Mouse (Mus musculus) liver, embryonic 11.5 days (tissue): ENCODE data around the gene Fam166a. TPM values are rescaled to one million over a fixed set of nuclear protein-coding genes. Genes with fewer than 3 reads are reported as not detected.

Source experiments
- ATAC-seq: fragments of 200-750 bp; cut with Nextera tagmentation; replicated peaks from 2 replicates; pipeline ENCODE4 v1.8.0; 2017; ENCODE audit warnings: moderate number of reproducible peaks, mild to moderate bottlenecking, moderate TSS enrichment, moderate library complexity; ENCODE audit not compliant: low FRiP score
- DNase-seq: peaks from one replicate; pipeline ENCODE4 v3.0.0-alpha.2; 2017; ENCODE audit warnings: low spot score
- H3K27ac ChIP-seq: fragments of 300-500 bp; sonication (generic); 2 replicates; pipeline ENCODE4 v1.5.1; 2014; ENCODE audit warnings: mild to moderate bottlenecking, low read depth, low read length, control low read depth
- H3K27me3 ChIP-seq: fragments of 300-500 bp; sonication (generic); replicated peaks from 2 replicates; pipeline ENCODE4 v1.6.1; 2014; ENCODE audit warnings: low read length, mixed read lengths; ENCODE audit not compliant: control insufficient read depth, insufficient read depth
- H3K36me3 ChIP-seq: fragments of 300-500 bp; sonication (generic); 2 replicates; pipeline ENCODE4 v1.6.1; 2014; ENCODE audit warnings: mild to moderate bottlenecking, low read length, moderate library complexity, mixed read lengths; ENCODE audit not compliant: control insufficient read depth, insufficient read depth
- H3K4me1 ChIP-seq: fragments of 300-500 bp; sonication (generic); replicated peaks from 2 replicates; pipeline ENCODE4 v1.6.1; 2014; ENCODE audit warnings: low read length, mixed read lengths; ENCODE audit not compliant: control insufficient read depth, insufficient read depth
- H3K4me2 ChIP-seq: fragments of 300-500 bp; sonication (generic); 2 replicates; pipeline ENCODE4 v1.6.1; 2014; ENCODE audit warnings: mild to moderate bottlenecking, control low read depth, moderate library complexity
- H3K4me3 ChIP-seq: fragments of 300-500 bp; sonication (generic); 2 replicates; pipeline ENCODE4 v1.5.1; 2014; ENCODE audit warnings: low read depth, low read length, control low read depth
- H3K9ac ChIP-seq: fragments of 300-500 bp; sonication (generic); 2 replicates; pipeline ENCODE4 v1.6.1; 2014; ENCODE audit warnings: low read depth, low read length, control low read depth
- H3K9me3 ChIP-seq: fragments of 300-500 bp; sonication (generic); 2 replicates; pipeline ENCODE4 v1.6.1; 2016; ENCODE audit warnings: low read length, inconsistent platforms, mixed read lengths; ENCODE audit not compliant: control insufficient read depth
- WGBS: fragments of 180-500 bp; shearing (Covaris S2); extraction: QIAGEN DNeasy Blood & Tissue Kit; methylation state at CpG from one replicate; pipeline ENCODE4 v1.1.7; 2014; 5-methylcytosine and 5-hydroxymethylcytosine counted together
- polyA plus RNA-seq: library from polyadenylated mRNA; unstranded; fragments of >200 nt; fragmentation: Nextera tagmentation; extraction: Ambion mirVana; gene quantifications from 2 replicates; pipeline ENCODE4 v1.2.1, GENCODE M21; 2014

Fam166a gene
- polyA plus RNA-seq, 1 experiment from 2014 or later = 0.45 TPM

DNA sequence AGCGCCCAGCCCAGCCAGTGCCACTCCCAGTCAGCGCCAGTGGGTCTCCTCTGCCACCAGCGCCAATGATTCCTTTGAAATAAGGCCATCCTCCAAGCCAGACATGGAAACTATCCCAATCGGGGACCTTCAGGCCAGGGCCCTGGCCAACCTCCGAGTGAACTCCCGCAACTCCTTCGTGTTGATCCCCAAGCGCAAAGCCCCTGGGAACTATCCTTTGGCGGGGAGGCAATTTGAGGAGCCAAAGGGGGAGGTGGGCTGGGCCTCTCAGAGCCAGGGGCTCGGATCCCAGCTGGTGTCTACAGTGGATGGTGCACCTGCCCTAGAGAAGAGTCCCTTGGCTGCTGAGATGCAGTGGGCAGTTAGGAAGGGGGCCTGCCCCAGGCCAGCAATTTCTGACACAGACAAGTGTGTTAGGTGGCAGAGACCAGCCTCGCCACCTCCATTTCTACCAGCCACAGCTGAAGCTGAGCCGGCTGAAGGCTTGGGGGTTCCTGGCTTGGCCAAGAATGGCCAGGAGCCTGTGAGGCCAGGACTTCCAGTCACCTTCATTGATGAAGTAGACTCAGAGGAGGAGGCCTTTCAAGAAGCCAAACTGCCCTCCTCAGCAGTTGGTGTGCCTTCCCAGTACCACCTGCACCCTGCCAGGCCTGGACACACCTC, 45.2 kb downstream of the Fam166a start:
- Histone ChIP-seq H3K4me2 (peak overlapping the region; percentile 69), H3K4me1 (peaks cover 32% of the 10 kb centered on the region), H3K9me3 (no peaks in the 10 kb centered on the region), H3K9ac (peak overlapping the region; percentile 63), H3K36me3 (no peaks in the 10 kb centered on the region), H3K27me3 (peaks cover 3% of the 10 kb centered on the region; the same call in 1 of the 2 replicates), H3K27ac (no peak overlapping the region), H3K4me3 (peak overlapping the region; percentile 75)
- WGBS = 30% methylated on average over 12 of the region's 12 CpGs
- no peak for ATAC-seq
- no peak for DNase-seq

DNA sequence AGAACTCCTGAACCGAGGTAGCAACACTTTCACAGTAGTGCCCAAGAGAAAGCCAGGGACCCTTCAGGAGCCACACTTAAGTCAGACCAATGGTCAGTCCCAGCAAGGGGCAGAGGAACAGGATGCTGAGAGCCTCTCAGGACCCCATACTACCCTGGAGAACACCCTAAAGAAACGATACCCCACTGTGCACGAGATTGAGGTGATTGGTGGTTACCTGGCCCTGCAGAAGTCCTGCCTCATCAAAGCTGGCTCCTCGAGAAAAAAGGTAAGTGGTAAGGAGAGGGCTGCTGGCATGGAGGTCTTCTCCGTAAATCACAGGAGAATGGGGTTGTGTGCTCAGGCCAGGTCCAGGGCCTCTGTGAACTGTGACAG, 45.7 kb downstream of the Fam166a start:
- Histone ChIP-seq H3K9me3 (no peaks in the 10 kb centered on the region), H3K27ac (no peak overlapping the region), H3K36me3 (no peaks in the 10 kb centered on the region), H3K4me1 (peaks cover 32% of the 10 kb centered on the region), H3K27me3 (peaks cover 3% of the 10 kb centered on the region; the same call in 1 of the 2 replicates), H3K4me3 (peak overlapping the region; percentile 75), H3K4me2 (peak overlapping the region; percentile 69), H3K9ac (peak overlapping the region; percentile 20)
- ATAC-seq (no peak), DNase-seq (no peak)
- WGBS = 66% methylated on average over 5 of the region's 5 CpGs

DNA sequence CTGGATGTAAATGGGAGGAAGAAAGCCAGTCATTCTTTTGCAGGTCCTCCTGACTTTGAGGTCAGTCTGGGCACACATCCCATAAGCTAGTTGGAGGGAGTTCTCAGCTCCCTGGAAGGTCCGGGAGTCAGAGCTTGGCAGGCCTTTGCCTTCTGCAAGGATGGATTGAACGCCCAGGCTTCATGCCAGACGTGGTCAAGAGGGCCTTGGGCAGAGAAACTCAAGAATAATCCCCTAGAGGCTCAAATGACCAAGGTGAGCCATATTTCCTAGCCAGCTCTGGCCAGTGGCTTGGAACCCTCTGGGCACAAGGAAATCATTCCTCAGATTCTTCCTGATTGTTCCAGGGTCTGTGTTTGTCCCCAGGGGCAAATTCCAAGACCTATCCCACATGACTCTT, 46.3 kb downstream of the Fam166a start:
- Histone ChIP-seq H3K27ac (no peak overlapping the region), H3K9me3 (no peaks in the 10 kb centered on the region), H3K36me3 (peaks cover 2% of the 10 kb centered on the region), H3K4me1 (peaks cover 32% of the 10 kb centered on the region), H3K9ac (0 out of 2 replicates have a peak overlapping the region, but pooled peaks have one; percentile 27), H3K27me3 (peaks cover 3% of the 10 kb centered on the region; the same call in 1 of the 2 replicates), H3K4me3 (peak overlapping the region; percentile 75; the same call in 1 of the 2 replicates), H3K4me2 (peak overlapping the region; percentile 69)
- ATAC-seq = no peak
- DNase-seq = no peak
- WGBS = 76% methylated on average over 3 of the region's 3 CpGs

DNA sequence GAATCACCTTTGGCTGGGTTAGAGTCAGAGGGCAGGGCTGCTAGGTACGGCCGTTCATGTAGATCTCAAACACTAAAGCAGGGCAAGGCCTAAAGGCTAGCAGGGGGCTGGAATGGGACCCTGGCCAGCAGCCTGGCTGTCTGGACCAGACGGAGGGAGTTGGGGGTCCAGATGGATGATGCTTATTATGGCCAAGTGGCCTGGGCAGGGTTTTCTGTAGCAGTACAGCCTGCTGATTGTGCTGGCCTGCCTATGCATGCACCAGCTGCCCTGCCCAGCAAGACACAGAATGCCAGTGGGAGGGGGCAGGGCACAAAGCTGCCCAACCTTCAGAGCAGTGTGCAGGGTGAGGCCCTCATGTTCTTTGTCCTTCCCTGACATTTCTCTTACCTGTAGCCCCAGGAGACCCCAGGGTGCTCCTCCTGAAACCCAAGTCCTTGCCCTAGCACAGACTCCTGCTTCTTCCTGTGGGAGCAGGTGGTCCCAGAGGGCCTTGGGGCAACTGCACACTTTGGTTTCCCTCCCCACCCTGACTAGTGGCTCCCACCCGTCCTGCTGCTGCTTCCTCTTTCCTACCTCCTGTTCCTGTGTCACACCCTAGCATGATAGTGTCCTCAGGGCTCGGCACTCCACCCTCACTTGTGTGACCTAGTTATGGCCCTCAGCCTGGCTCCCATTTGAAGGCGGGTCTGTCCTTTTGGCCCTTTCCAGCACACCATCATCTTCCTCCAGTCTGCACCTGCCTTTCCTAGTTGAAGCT, 47.5 kb downstream of the Fam166a start:
- DNase-seq (no peak), ATAC-seq (no peak)
- H3K4me3 ChIP-seq = peak overlapping the region; percentile 18; the same call in 1 of the 2 replicates
- H3K27ac ChIP-seq = 0 out of 2 replicates have a peak overlapping the region, but pooled peaks have one; percentile 19
- 53% methylated on average over 6 of the region's 6 CpGs for WGBS
- no peaks in the 10 kb centered on the region for H3K9me3 ChIP-seq
- peak overlapping the region; percentile 60 for H3K4me2 ChIP-seq
- peaks cover 8% of the 10 kb centered on the region for H3K36me3 ChIP-seq
- H3K27me3 ChIP-seq = peaks cover 3% of the 10 kb centered on the region; the same call in 1 of the 2 replicates
- H3K4me1 ChIP-seq = peaks cover 35% of the 10 kb centered on the region
- peak overlapping the region; percentile 42; the same call in 1 of the 2 replicates for H3K9ac ChIP-seq

DNA sequence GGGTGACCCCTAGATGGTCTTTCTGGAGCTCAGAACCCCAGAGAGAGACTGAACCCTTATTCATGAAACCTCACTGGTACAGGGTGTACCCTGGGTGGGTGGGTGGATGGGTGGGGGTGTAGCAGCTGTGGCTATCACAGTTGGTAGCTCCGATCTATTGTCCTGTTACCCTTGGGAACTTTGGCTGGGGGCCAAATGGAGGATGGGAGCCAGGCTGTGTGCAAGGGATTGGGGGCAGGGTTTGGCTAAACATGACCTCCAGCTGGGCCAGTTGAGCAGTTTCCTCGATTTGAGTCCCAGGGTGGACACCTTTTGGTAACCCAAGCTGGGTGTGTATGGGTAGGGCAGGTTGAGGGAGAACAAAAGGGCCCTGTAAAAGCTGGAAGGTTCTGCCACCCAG, 48.2 kb downstream of the Fam166a start:
- no peak for ATAC-seq
- H3K9me3 ChIP-seq = no peaks in the 10 kb centered on the region
- H3K27ac ChIP-seq = peak overlapping the region; percentile 35; the same call in 1 of the 2 replicates
- H3K36me3 ChIP-seq = peaks cover 8% of the 10 kb centered on the region
- no peak overlapping the region for H3K4me3 ChIP-seq
- H3K27me3 ChIP-seq = peaks cover 3% of the 10 kb centered on the region; the same call in 1 of the 2 replicates
- 37% methylated on average over 2 of the region's 2 CpGs for WGBS
- DNase-seq = no peak
- H3K4me2 ChIP-seq = peak overlapping the region; percentile 60
- H3K9ac ChIP-seq = 0 out of 2 replicates have a peak overlapping the region, but pooled peaks have one; percentile 42
- peaks cover 40% of the 10 kb centered on the region for H3K4me1 ChIP-seq

DNA sequence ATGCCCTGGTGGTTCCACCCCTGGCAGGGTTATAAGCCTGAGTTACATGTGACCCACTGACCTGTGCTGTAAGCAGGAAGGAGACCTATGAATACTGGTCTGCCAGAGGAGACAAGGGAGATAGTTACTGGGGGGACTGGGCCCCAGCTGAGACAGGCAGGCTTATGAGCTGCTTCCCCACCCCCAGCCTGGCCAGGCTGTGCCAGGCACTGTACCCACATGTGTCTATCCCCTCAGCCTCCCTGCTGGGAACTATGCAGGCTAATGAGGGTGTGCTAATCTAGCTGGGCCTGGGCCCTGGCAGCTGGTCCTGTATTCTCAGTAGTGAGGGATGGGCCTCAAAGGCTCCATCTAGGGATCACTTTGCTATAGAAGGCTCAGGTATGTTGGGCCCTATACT, 48.7 kb downstream of the Fam166a start:
- ATAC-seq (no peak), DNase-seq (no peak)
- H3K4me2 ChIP-seq = peak overlapping the region; percentile 60; the same call in 1 of the 2 replicates
- no peaks in the 10 kb centered on the region for H3K9me3 ChIP-seq
- H3K4me1 ChIP-seq = peaks cover 40% of the 10 kb centered on the region
- peaks cover 8% of the 10 kb centered on the region for H3K36me3 ChIP-seq
- H3K27ac ChIP-seq = peak overlapping the region; percentile 35; the same call in 1 of the 2 replicates
- H3K4me3 ChIP-seq = no peak overlapping the region
- H3K9ac ChIP-seq = peak overlapping the region; percentile 31; the same call in 1 of the 2 replicates
- H3K27me3 ChIP-seq = peaks cover 3% of the 10 kb centered on the region; the same call in 1 of the 2 replicates

DNA sequence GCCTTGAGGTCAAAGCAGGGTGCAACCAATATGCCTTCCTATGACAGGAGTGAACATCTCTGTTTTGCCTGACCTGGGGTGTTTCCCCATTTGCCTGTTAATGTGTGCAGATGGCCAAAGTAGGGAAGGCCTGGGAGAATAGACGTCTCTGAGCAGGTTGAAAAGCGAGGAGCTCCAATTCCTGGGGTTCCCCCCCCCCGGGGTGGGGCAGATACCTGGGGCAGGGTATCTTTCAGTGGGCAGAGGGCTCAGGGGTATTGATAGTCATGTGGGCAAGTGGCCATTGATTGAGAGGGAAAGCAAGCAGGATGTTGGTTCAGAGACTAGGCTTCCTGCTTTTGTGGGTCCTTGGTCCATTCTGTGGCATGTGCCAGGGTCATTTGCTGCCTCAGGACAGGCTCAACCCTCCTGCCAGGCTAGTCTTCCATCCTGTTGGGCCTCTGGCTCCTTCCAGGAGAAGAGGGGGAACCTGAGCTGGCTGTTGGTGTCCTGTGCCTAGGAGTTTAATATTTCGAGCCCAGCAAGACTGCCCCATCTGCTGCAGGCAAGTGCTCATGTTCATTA, 49.3 kb downstream of the Fam166a start:
- Histone ChIP-seq H3K36me3 (peaks cover 8% of the 10 kb centered on the region), H3K9ac (no peak overlapping the region), H3K27ac (no peak overlapping the region), H3K4me2 (no peak overlapping the region; the same call in 1 of the 2 replicates), H3K9me3 (no peaks in the 10 kb centered on the region), H3K4me3 (no peak overlapping the region), H3K4me1 (peaks cover 40% of the 10 kb centered on the region), H3K27me3 (peaks cover 3% of the 10 kb centered on the region; the same call in 1 of the 2 replicates)
- no peak for ATAC-seq
- WGBS = 77% methylated on average over 4 of the region's 4 CpGs
- no peak for DNase-seq
